Mouse (Mus musculus) thymus, adult 2 months (tissue): ENCODE measurements around the gene Nepn.

Source experiments
- CTCF ChIP-seq: fragments of 200-500 bp; IDR thresholded peaks from 2 replicates; pipeline ENCODE4 v1.5.1; 2012; ENCODE audit warnings: mild to moderate bottlenecking, control low read depth, low read length, moderate library complexity, borderline replicate concordance; ENCODE audit not compliant: control insufficient read depth, poor library complexity, insufficient read depth; ENCODE audit errors: extremely low read depth
- POLR2A ChIP-seq: fragments of 200-500 bp; IDR thresholded peaks from 2 replicates; pipeline ENCODE4 v1.6.1; 2012; ENCODE audit warnings: mild to moderate bottlenecking, low read length, control low read depth, moderate library complexity; ENCODE audit not compliant: control insufficient read depth, poor library complexity, insufficient read depth; ENCODE audit errors: extremely low read depth

GRCm38 (mm10) chr10:52353184-52353583 lies 35.6 kb upstream of the Nepn start:
- TF ChIP-seq CTCF (no peak), POLR2A (no peak)
